Mouse (Mus musculus): ENCODE measurements around the gene Fam118b. TPM values are rescaled to one million over a fixed set of nuclear protein-coding genes. Genes with fewer than 3 reads are reported as not detected.

The Fam118b gene
- polyA plus RNA-seq, 1 experiment from 2014 or later: 86.8 TPM

GRCm38 (mm10) chr9:35210542-35211474, 56.8 kb downstream of the Fam118b start, which contains the start of gene Foxred1:
Gene Foxred1 (minus strand): TSS chr9:35211055.
- Histone ChIP-seq H3K4me2 (ENCODE audit: low read length) (peak within 1 kb of the TSS; percentile 97), H3K36me3 (ENCODE audit: control insufficient read depth, insufficient read depth) (peaks cover 22% of the 10 kb centered on the region), H3K4me3 (replicated peaks; ENCODE audit: low read length) (peak within 1 kb of the TSS; percentile 89), H3K4me1 (replicated peaks; ENCODE audit: control insufficient read depth, insufficient read depth, low read length) (peaks cover 16% of the 10 kb centered on the region), H3K27me3 (replicated peaks; ENCODE audit: control insufficient read depth, insufficient read depth, low read length) (no peaks in the 10 kb centered on the region), H3K27ac (ENCODE audit: low read length) (peak within 1 kb of the TSS; percentile 90), H3K9ac (replicated peaks; ENCODE audit: low read depth, low read length) (peak within 1 kb of the TSS; percentile 86), H3K9me3 (ENCODE audit: control insufficient read depth, low read length) (no peaks in the 10 kb centered on the region)
- peak; percentile 100 for ATAC-seq
- WGBS: under 1% methylated on average over 72 of the region's 72 CpGs

- Histone ChIP-seq H3K4me1 (replicated peaks; ENCODE audit: control insufficient read depth, insufficient read depth, low read length) (peaks cover 10% of the 10 kb centered on the region), H3K4me2 (ENCODE audit: low read length) (no peak overlapping the region), H3K9ac (replicated peaks; ENCODE audit: low read depth, low read length) (no peak overlapping the region), H3K36me3 (ENCODE audit: control insufficient read depth, insufficient read depth) (peaks cover 7% of the 10 kb centered on the region; the same call in 1 of the 2 replicates), H3K4me3 (replicated peaks; ENCODE audit: low read length) (no peak overlapping the region), H3K9me3 (ENCODE audit: control insufficient read depth, low read length) (no peaks in the 10 kb centered on the region), H3K27me3 (replicated peaks; ENCODE audit: control insufficient read depth, insufficient read depth, low read length) (no peaks in the 10 kb centered on the region), H3K27ac (ENCODE audit: low read length) (no peak overlapping the region)
- ATAC-seq: no peak
- 95% methylated on average over 2 of the region's 2 CpGs for WGBS
Observed at GRCm38 (mm10) chr9:35204421-35204820, 63.2 kb downstream of the Fam118b start.

- no peak overlapping the region for H3K27ac ChIP-seq (ENCODE audit: low read length)
- H3K9me3 ChIP-seq (ENCODE audit: control insufficient read depth, low read length): no peaks in the 10 kb centered on the region
- no peaks in the 10 kb centered on the region for H3K27me3 ChIP-seq (replicated peaks; ENCODE audit: control insufficient read depth, insufficient read depth, low read length)
- H3K4me2 ChIP-seq (ENCODE audit: low read length): no peak overlapping the region
- no peak overlapping the region for H3K9ac ChIP-seq (replicated peaks; ENCODE audit: low read depth, low read length)
- H3K4me1 ChIP-seq (replicated peaks; ENCODE audit: control insufficient read depth, insufficient read depth, low read length): peaks cover 13% of the 10 kb centered on the region
- 77% methylated on average over 3 of the region's 3 CpGs for WGBS
- H3K4me3 ChIP-seq (replicated peaks; ENCODE audit: low read length): no peak overlapping the region
- no peak for ATAC-seq
- peaks cover 7% of the 10 kb centered on the region; the same call in 1 of the 2 replicates for H3K36me3 ChIP-seq (ENCODE audit: control insufficient read depth, insufficient read depth)
Observed at GRCm38 (mm10) chr9:35203536-35203935, 64.1 kb downstream of the Fam118b start.

- Histone ChIP-seq H3K36me3 (ENCODE audit: control insufficient read depth, insufficient read depth) (peaks cover 7% of the 10 kb centered on the region; the same call in 1 of the 2 replicates), H3K27ac (ENCODE audit: low read length) (no peak overlapping the region), H3K9ac (replicated peaks; ENCODE audit: low read depth, low read length) (no peak overlapping the region), H3K4me3 (replicated peaks; ENCODE audit: low read length) (no peak overlapping the region), H3K27me3 (replicated peaks; ENCODE audit: control insufficient read depth, insufficient read depth, low read length) (no peaks in the 10 kb centered on the region), H3K4me1 (replicated peaks; ENCODE audit: control insufficient read depth, insufficient read depth, low read length) (peaks cover 13% of the 10 kb centered on the region), H3K9me3 (ENCODE audit: control insufficient read depth, low read length) (no peaks in the 10 kb centered on the region), H3K4me2 (ENCODE audit: low read length) (peak overlapping the region; percentile 58)
- peak; percentile 21; the same call in 1 of the 2 replicates for ATAC-seq
- WGBS: 64% methylated on average over 9 of the region's 9 CpGs
Observed at GRCm38 (mm10) chr9:35200529-35201060, 67.0 kb downstream of the Fam118b start.

- peak within 1 kb of the TSS; percentile 53 for H3K4me3 ChIP-seq (replicated peaks; ENCODE audit: low read length)
- no peak within 1 kb of the TSS for H3K27ac ChIP-seq (ENCODE audit: low read length)
- H3K9ac ChIP-seq (replicated peaks; ENCODE audit: low read depth, low read length): peak within 1 kb of the TSS; percentile 72
- 0% methylated on average over 38 of the region's 44 CpGs for WGBS
- peaks cover 13% of the 10 kb centered on the region for H3K4me1 ChIP-seq (replicated peaks; ENCODE audit: control insufficient read depth, insufficient read depth, low read length)
- H3K36me3 ChIP-seq (ENCODE audit: control insufficient read depth, insufficient read depth): peaks cover 3% of the 10 kb centered on the region; the same call in 1 of the 2 replicates
- peak within 1 kb of the TSS; percentile 58 for H3K4me2 ChIP-seq (ENCODE audit: low read length)
- no peaks in the 10 kb centered on the region for H3K9me3 ChIP-seq (ENCODE audit: control insufficient read depth, low read length)
- ATAC-seq: peak; percentile 86
- no peaks in the 10 kb centered on the region for H3K27me3 ChIP-seq (replicated peaks; ENCODE audit: control insufficient read depth, insufficient read depth, low read length)
Observed at GRCm38 (mm10) chr9:35199772-35200471, 67.7 kb downstream of the Fam118b start, which contains the start of the genes Srpr and Tirap. Gene Srpr (plus strand): TSS chr9:35200175. Gene Tirap (minus strand): TSS chr9:35200291.

- H3K4me1 ChIP-seq (replicated peaks; ENCODE audit: control insufficient read depth, insufficient read depth, low read length): peaks cover 13% of the 10 kb centered on the region
- peak; percentile 65 for ATAC-seq
- no peak overlapping the region for H3K27ac ChIP-seq (ENCODE audit: low read length)
- WGBS: 25% methylated on average over 18 of the region's 18 CpGs
- H3K9me3 ChIP-seq (ENCODE audit: control insufficient read depth, low read length): no peaks in the 10 kb centered on the region
- H3K27me3 ChIP-seq (replicated peaks; ENCODE audit: control insufficient read depth, insufficient read depth, low read length): no peaks in the 10 kb centered on the region
- H3K4me2 ChIP-seq (ENCODE audit: low read length): peak overlapping the region; percentile 58
- H3K9ac ChIP-seq (replicated peaks; ENCODE audit: low read depth, low read length): peak overlapping the region; percentile 72
- H3K36me3 ChIP-seq (ENCODE audit: control insufficient read depth, insufficient read depth): no peaks in the 10 kb centered on the region
- H3K4me3 ChIP-seq (replicated peaks; ENCODE audit: low read length): peak overlapping the region; percentile 53
Observed at GRCm38 (mm10) chr9:35198945-35199771, 68.4 kb downstream of the Fam118b start.

- WGBS: 76% methylated on average over 10 of the region's 10 CpGs
- Histone ChIP-seq H3K4me1 (replicated peaks; ENCODE audit: control insufficient read depth, insufficient read depth, low read length) (peaks cover 13% of the 10 kb centered on the region), H3K4me2 (ENCODE audit: low read length) (no peak overlapping the region), H3K36me3 (ENCODE audit: control insufficient read depth, insufficient read depth) (no peaks in the 10 kb centered on the region), H3K27ac (ENCODE audit: low read length) (no peak overlapping the region), H3K4me3 (replicated peaks; ENCODE audit: low read length) (no peak overlapping the region), H3K9ac (replicated peaks; ENCODE audit: low read depth, low read length) (no peak overlapping the region), H3K27me3 (replicated peaks; ENCODE audit: control insufficient read depth, insufficient read depth, low read length) (no peaks in the 10 kb centered on the region), H3K9me3 (ENCODE audit: control insufficient read depth, low read length) (no peaks in the 10 kb centered on the region)
- no peak for ATAC-seq
Observed at GRCm38 (mm10) chr9:35198351-35198750, 69.3 kb downstream of the Fam118b start.

- no peak for ATAC-seq
- no peak overlapping the region for H3K4me2 ChIP-seq (ENCODE audit: low read length)
- no peaks in the 10 kb centered on the region for H3K9me3 ChIP-seq (ENCODE audit: control insufficient read depth, low read length)
- no peak overlapping the region for H3K9ac ChIP-seq (replicated peaks; ENCODE audit: low read depth, low read length)
- H3K4me1 ChIP-seq (replicated peaks; ENCODE audit: control insufficient read depth, insufficient read depth, low read length): peaks cover 13% of the 10 kb centered on the region
- no peak overlapping the region for H3K4me3 ChIP-seq (replicated peaks; ENCODE audit: low read length)
- no peaks in the 10 kb centered on the region for H3K27me3 ChIP-seq (replicated peaks; ENCODE audit: control insufficient read depth, insufficient read depth, low read length)
- no peak overlapping the region for H3K27ac ChIP-seq (ENCODE audit: low read length)
- H3K36me3 ChIP-seq (ENCODE audit: control insufficient read depth, insufficient read depth): no peaks in the 10 kb centered on the region
- 94% methylated on average over 3 of the region's 3 CpGs for WGBS
Observed at GRCm38 (mm10) chr9:35197625-35198024, 70.0 kb downstream of the Fam118b start.
